Mouse (Mus musculus) thymus, postnatal 4 days (tissue): Measurements from ENCODE around the gene Igfals.

Experiments
- DNase-seq: peaks from one replicate; pipeline ENCODE4 v3.0.0; 2021

The Igfals gene

DNA sequence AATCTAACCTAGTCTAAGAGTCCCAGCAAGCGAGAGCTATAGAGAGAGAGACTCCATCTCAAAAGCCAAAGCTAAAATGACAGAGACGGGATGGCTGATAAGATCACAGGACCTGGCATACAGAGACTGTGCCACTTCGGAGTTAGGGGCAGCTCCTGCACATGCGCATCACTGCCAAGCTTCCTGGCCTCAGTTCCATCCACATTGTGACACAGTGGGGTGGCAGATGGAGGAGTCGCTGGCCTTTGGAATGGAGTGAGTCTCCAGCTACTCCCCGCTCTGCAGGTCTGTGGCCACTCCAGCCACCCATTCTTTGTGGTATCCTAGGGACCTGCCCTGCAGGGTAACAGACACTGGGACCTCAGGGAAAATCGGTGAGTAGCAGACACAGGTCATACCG lies at the start of gene Igfals:
Gene Igfals, plus strand, starts transcription at position 222 of the 400 bp plus-strand sequence.
- DNase-seq = no peak

DNA sequence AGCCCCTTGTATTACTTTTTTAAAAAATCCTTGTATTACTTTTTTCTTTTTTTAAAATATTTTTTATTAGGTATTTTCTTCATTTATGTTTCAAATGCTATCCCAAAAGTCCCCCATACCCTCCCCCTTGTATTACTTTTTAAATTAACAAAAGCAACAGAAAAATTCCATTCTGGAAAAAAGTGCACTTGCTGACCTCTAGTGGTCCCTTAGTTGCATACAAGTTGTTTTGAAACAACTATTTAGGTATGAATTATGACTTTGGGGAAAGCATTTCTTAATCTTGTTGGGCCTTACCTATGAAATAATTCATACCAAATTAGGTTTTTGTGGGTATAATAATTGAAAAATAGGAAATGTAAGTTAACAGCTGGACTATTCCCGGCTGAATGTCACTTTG lies 48.3 kb upstream of the Igfals start:
- DNase-seq = no peak

DNA sequence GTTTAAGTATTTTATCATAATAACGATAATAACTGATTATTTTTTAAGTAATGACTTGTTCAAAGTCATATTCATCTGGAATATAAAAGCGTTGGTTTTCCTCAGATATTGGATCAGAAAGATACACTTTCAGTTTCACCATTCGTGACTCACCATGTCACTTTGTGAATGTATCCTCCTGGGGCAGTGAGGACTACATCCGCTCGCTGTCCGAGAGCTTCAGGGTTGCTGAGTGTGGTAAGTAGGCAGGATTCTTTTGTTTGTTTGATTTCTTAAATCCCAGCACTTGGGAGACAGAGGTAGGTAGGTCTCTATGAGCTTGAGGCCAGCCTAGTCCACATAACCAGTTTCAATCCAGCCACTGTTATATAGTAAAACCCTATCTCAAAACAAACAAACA lies 47.6 kb upstream of the Igfals start:
- no peak for DNase-seq

DNA sequence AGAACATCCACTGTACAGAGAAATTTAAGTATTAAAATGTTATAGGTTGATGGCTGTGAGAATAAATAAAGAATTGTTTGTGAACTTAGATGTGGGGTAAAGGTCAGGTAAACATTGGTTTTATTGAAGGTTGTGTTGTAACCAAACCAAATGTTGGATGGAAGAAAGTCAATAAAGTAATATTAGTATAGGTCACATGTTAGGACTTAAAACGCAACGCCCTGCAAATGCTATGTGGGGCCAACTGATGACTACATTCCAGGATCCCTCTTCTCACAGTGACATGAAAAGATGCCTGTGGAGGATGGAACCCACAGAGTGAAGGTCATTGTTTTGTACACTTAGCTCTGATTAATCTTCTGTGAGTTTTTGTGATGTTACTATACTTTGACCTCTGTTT lies 46.3 kb upstream of the Igfals start:
- DNase-seq = no peak

DNA sequence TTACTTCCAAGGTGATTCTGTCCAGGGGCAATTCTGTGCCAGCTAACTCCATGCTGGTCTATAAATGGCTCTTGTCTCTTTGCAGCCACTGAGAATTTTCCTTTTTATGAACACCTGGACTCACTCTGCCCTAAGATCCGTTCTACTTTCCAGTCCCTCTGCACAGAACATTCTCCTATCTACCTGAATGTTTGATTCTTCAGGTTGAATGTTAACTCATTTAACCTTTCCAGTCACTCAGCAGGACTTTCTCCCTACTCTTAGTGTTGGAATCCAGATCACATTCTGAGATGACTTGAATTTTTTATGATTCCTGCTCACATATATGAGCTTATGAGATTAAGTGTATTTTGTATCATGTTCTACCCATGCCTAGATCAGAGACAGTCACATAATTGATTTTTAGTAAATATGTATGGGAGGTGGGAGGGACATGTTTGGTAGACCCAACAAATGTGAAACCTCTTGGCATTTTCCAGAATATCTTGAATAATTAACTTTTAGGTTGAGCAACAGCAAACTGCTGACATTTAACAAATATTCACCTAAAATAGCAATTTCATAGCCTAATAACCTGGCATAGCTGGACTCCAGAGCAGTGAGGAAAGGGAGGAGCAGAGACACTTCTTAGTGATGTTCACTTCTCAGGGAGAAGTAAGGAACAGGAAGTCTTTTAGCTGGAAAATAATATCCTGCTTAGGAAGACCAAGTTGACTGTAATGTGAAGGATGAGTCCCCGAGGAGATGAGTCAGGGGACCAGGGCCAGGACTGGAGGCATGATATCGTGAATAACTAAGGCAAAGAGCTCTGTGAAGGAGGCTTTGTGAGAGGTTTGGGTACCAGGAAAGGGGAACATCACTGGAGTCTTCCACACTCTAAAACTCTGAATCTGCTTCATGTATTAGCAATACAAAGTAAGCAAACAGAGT lies 44.2 kb upstream of the Igfals start:
- no peak for DNase-seq

DNA sequence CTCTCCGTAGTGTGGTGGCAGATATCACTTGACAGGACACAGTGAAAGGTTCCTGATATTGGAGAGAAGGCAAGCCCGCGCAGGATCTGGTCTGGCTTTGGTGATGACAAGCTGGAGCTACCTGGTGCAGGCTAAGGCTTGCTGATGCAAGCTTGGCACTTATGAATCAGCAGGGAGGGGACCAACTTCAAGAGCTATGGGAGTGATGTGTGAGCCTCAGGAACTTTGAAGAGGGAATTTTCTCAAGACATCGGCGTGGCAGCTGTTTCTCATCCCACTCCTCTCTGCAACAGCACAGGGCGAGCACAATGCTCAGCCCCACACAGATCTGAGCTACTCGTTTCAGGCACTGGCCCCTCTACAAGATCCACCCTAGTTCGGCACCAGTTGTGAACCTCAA lies 26.0 kb upstream of the Igfals start, which contains the start of gene Hagh:
Gene Hagh, plus strand, starts transcription at position 302 of the 400 bp plus-strand sequence.
- no peak for DNase-seq

DNA sequence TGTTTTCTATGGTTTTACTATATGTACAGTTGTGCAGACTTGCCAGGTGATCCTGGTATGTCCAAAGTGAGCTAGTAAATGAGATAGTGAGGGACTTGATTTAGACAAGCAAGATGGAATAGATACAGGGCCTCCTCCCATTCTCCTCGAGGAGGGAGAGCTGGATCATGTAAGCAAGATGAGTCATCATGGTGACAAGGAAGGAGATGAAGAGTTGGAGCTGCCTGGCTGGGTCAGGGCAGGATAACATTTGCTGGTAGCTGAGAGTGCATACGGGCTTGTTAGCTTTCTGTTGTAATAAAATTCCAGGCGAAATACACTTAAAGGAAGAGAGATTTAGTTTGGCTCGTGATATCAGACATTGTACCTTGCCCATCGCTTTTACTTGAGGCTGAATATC lies 25.5 kb upstream of the Igfals start:
- DNase-seq = no peak

DNA sequence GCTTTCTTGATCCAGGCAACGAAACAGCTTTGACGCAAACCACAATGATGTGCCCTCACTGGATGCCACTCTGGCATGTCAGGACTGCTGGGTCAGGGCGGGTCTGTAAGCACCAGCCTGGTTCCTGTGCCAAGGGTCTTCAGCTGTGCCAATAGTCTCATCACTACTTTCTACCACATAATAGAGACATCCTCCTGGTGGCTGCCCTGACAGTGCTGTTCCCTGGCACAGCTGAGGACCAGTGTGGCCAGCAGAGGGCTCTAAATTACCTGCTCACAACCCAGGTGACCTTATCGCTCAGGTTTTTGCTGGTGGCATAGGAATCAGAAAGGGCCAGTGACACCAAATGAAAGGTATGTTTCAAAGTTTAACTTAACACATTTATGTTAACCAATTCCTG lies 24.7 kb upstream of the Igfals start:
- DNase-seq = peak; percentile 68

DNA sequence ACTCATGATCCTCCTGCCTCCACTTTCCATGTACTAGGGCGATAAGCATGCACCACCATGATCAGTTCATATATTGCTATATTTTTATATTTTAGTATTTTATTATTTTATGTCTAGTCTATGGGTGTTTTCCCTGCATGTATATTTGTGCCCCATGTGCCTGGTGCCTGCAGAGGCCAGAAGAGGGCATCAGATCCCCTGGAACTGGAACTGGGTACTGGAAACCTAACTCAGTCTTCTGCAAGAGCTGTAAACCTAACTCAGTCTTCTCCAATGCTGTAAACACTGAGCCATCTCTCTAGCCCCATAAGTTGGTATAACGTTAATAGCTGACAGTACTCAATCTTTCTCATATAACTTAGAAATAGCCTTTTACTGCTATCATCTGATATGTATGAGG lies 23.2 kb upstream of the Igfals start:
- DNase-seq = peak; percentile 23

DNA sequence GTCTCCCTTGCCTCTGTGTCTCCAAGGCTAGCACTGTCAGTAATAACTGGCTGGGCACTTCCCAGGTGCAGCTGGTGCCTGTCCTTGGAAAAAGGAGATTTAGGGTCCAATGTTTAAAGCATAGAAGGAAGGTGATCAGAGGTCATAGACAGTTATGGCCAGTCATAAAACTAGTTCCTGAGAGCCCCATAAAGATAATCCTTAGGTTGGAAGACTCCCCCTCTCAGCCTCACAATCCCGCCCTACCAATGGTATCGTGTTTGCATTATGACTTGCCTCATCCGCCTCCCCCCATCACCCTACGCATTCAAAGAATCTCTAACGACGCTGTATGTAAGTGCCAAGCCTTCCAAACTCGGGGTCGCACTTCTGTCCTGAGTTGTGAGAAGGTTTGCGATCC lies 21.3 kb upstream of the Igfals start:
- DNase-seq = no peak

DNA sequence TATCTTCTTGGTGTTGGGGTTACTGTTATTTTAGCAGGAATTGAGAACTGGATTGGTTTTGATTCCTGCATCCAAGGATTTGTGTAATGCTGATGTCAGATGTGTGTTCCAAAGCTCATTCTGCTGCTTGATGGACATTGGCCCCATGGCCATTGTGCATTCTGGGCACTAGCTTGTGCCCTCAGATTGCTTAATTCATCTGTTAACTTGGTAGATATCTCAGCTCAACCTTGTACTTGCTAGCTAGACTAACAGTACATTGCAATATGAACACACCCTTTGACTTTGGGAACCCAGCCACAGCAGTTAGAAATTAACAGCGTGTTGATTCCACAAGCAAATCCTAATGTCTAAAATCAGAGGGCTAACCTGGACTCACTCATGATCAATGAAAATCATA lies 18.4 kb upstream of the Igfals start:
- no peak for DNase-seq

DNA sequence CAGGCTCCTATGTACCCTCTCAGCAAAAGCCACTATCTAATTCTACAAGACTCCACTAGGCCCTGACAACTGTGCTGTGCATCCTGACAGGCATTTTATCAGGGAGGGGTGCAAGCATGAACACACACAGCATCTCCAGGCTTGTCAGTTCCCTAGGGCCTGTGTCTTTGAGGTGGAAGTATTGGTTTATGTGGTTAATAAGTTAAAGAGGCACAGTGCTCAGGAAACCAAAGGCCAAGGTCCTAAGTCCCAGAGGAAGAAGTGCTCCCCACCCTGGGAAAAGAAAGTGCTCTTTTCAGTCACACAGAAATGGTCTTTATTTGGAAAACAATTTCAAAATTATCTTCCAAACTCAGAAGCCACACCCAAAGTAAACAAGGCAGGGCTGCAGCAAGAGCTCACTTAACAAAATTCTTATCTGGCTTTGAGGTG lies 17.2 kb upstream of the Igfals start:
- no peak for DNase-seq

DNA sequence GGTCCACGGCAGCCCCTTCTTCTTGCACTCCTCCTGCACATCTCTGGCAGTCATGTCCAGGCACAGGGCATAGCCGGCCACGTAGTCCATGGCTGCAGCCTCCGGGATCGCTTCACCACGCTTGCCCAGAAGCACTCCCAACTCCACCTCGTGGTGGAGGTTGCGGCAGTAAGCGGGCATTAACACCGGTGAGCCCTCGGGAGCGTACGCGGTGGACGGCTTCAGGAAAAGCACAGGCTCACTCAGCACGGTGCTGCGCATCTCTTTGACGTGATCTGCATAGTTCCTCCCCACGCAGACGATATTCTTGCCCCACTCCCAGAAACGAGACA lies 16.1 kb upstream of the Igfals start:
- no peak for DNase-seq

DNA sequence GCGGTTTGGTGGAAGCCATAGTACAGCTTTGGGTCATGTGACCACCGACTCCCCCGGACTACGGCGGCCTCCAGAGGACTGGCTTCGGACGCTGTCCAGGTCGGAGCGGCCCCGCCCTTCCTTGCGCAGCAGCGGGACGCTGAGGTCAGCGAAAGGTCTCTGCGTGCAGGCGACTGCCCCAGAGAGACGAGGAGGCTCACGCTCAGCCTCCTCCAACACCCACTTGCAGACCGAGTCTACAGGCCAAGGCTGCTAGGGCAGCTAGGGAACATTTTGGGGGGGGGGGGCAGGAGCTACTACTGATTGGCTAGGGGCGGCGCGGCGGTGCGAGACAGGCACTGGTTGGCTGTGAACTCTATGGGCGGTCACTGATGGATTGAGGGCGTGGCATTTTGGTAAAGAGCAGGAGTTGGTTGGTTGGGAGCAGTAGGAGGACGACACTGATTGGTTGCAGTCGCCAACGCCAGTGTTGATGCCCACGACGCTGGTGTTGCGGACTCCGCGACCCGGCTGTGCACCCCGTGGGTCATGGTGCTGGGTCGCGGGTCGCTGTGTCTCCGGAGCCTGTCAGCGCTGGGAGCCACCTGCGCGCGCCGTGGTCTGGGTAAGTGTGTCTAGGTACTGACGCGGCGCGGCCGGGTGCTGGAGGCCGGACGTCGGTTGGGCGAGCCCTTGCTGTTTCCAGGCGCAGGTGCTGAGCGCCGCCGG lies 15.6 kb upstream of the Igfals start, which contains the start of gene Fahd1:
Gene Fahd1, minus strand, starts transcription at position 300 of the 708 bp plus-strand sequence.
- peak; percentile 91 for DNase-seq

DNA sequence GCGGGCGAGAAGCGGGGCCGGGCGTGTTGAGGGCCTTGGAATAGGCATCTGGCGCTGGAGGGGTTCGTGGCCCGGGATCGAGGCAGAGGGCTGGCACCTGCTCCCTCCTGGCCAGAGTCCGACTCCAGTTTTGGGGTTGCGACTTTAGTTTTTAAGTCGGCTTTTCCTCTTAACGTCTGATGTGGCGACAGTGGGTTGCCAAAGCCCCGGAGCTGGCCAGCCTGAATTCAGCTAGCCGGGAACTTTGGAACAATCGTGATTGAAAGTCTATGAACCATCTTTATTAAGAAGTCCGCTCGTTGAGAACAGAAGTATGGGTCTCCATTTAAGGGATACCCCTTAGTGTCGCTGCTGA lies 15.0 kb upstream of the Igfals start:
- DNase-seq = no peak

DNA sequence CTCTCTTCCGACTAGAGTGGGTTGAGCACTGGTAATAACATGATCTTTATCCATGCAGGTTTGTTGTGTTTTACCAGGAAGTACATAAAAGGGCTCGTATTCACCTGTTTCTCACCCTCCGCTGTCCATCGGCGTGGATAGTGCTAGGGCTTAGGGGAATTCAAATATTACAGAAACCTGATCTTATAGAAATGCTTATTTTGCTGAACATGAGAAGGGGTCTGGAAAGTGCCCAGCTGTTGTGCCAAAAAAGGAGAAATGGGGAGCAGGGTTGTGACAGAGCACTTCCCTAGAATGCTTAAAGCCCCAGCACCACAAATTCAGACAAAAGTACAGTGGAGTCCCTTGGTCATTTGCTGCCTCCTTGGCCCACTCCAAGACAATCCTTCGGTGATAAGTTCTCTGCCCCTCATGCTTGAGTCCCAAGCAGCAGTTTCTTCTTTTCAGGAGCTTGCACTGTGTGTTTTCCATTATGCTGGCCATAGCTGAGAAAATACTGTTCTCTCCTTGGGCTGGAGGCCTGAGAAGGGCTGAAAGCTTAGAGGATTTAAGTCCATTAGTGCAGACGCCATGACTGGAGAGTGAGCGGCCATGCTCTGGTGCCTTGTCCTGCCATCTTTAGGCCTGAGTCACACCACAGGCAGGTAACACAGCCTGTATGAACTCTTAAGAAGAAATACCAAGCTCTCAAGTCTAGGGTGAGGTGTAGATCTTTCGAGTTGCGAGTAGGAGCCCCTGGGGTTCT lies 14.2 kb upstream of the Igfals start:
- no peak for DNase-seq

DNA sequence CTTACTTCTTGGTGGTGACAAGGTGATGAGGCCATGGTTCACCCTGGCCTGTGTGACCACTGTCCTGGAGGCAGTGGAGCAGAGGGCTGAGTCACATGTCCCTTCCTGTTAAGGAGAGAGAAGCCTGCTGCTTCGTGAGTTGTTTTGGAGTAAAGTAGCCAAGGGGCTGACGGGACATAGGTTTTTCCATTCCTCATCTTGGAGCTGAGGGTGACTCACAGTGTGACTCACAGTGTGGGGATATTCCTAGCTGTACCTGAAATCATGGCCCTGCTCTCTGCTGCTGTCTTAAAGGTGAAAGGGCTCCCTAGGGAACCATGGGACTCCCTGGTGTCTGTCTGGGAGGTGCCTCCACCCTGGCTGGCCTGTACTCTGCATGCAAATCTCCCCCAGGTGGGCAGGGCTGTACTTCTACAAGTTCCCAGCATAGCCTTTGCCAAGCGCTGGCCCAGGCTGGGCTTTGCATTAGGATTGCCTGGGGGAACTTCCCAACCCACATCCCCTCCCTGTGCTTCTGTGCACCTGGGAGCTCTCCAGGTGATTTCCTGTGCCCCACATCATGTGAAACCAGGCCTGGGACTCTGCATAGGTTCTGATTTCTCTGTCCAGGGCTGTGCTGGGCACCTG lies 9.8 kb upstream of the Igfals start:
- DNase-seq = no peak

DNA sequence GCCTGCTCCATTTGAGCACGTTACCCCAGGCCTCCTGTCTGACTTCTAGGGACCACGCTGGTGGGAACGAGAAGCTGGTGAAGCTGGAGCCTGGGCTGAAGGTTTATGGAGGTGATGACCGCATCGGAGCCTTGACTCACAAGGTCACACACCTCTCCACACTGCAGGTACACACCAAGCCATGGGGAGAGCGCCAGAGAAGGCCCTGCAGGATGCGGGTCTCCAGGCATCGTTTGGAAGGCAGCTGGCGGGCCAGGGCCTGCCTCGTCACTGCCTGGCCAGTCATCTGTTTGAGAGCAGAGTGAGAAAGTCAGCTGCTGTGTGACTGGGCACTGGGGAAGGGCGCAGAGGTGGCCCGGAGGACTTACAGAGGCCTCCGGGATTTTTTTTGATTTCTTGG lies 9.2 kb upstream of the Igfals start:
- DNase-seq = no peak

DNA sequence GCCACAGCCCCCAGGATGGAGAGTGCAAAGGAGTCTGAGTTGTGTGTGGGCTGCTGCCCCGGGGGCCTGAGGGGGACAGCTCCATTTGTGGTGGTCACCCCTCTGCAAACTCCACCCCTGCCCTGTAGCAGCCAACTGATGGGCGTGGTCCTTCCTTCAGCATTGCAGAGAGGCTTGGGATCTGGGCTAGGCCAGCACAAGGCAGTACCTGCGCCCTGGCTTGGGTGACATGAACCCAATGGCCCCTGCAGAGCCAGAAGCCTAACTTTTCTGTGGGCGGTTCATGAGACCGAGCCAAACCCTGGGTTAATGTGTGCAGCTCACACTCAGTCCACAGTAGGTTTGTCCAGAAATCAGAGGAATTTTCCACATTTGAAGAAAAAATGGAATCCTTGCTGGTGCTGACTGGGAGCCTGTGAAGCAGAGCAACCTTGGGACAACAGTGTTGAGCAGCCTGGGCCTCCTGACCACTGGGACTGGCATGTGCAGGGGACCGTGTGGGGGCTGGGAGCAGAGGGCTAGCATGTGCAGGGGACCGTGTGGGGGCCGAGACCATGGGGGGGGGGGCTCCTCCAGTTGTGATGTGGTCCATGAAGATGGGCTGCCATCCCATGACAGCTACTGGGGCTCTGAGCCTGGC lies 7.8 kb upstream of the Igfals start:
- no peak for DNase-seq

DNA sequence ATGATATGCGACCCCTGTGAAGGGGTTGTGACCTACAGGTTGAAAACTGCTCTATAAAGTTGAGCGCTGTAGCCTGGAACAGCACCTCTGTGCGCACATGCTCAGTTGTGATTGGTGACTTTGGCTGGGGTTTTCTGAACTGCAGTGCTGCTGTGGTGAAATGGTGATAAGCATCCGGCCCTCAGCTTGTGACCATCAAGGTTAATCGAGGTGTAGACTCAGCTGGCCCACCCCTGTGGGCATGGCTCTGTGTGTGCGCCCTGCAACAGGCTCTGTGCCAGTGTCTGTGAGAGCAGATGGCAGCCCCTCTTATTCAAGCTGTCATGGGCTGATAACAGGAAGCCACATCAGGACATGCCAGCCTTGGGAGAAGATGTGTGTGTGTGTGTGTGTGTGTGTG lies 6.8 kb upstream of the Igfals start:
- DNase-seq = no peak

DNA sequence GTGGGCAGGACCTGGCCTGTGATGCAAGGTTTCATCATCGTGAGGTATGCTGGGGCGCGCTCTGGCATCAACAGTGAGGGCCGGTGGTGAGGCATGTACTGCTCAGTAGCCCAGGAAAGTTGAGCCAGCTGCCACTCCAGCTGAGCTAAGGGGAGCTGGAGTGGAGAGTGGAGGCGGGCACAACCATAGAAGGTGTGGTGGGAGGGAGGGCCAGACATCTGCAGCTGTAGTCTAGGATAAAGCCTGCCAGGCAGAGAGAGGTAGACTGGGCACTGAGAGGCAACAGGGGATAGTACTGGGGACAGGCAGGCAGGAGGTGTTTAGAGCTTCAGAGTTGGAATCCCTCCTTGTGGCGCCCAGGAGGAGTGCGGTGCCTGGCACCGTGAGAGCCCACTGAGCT lies 5.7 kb upstream of the Igfals start:
- no peak for DNase-seq

DNA sequence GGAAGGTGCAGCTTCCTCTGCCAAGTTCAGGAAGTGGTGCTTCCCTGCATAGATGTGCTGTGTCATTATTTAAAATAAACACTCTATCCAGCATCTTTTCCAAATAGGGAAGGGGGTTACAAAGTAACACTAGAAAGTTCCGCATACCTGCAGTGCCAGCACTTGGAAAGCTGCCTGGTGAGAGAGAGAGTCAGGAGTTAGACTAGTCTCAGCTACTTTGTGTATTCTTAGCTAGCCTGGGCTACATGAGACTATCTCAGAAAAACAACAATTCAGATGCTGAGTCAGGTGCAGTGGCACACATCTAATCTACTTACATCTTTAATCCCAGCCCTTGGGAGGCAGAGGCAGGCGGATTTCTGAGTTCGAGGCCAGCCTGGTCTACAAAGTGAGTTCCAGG lies 4.0 kb upstream of the Igfals start:
- DNase-seq = no peak

DNA sequence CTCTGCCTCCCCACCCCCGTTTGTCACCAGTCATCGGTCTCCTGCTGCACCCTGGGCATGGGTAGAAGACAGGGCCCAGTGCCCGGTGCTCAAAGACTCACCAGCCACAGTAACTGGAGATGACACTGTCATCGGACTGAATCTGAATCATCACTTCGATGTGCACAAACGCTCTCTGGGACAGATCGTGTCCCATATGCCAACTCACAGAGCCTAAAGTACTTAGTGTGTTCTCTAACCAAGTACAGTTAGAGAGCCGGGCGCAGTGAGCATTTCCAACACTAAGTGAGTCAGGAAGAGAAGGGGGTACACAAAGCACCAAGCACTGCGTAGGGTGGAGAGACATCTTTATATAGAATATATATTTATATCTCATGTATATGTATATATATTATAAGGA lies 2.1 kb downstream of the Igfals start:
- DNase-seq = no peak
